Mouse (Mus musculus): ENCODE results near the gene Sept3. TPM values are rescaled to one million over a fixed set of nuclear protein-coding genes. Genes with fewer than 3 reads are reported as not detected.

Sept3 gene
- polyA plus RNA-seq, 1 experiment from 2014 or later, result 359 TPM

DNA sequence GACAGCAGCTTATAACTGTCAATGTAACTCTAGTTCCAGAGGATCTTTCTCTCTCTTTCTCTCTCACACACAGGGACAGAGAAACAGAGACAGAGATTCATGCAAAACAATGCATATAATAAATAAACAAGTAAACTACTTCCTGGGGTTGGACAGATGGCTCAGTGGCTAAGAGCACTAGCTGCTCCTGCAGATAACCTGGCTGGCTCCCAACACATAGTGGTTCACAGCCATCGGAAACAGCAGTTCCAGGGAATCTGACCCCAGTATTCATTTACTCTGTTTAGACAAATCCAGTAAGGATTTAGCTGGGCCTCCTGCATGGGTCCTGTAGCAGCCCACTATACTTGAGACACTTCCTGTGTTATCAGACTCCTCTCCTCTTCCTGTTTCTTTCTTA, 44.9 kb downstream of the Sept3 start:
- no peak overlapping the region for H3K9ac ChIP-seq
- no peak overlapping the region for H3K4me2 ChIP-seq
- H3K9me3 ChIP-seq, result no peaks in the 10 kb centered on the region
- no peaks in the 10 kb centered on the region for H3K27me3 ChIP-seq
- no peaks in the 10 kb centered on the region for H3K36me3 ChIP-seq
- no peak for ATAC-seq (ENCODE audit: low read depth)
- no peak overlapping the region for H3K27ac ChIP-seq (replicated peaks)
- WGBS, result 72% methylated on average over 1 of the region's 1 CpGs
- H3K4me3 ChIP-seq, result no peak overlapping the region
- H3K4me1 ChIP-seq (replicated peaks), result no peaks in the 10 kb centered on the region; the same call in 1 of the 2 replicates

DNA sequence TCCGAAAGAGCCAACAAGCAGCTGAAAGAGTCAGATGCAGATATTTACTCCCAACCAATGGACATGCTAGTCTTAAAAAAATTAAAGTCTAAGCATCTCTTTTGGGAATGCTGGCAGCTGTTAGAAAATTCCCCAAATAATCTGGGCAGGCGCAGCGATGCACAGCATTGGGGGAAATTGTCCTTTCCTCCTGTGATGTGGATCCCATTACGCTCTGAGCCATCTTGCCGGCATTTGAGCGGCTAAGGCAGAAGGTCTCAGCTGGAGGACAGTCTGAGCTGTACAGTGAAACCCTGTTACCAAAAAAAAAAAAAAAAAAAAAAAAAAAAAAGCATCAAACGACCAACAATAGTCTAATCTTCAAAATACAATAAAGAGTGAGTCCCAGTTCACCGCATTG, 47.5 kb downstream of the Sept3 start:
- no peaks in the 10 kb centered on the region; the same call in 1 of the 2 replicates for H3K4me1 ChIP-seq (replicated peaks)
- no peaks in the 10 kb centered on the region for H3K36me3 ChIP-seq
- H3K9me3 ChIP-seq, result no peaks in the 10 kb centered on the region
- no peak overlapping the region for H3K9ac ChIP-seq
- no peak overlapping the region for H3K4me2 ChIP-seq
- no peaks in the 10 kb centered on the region for H3K27me3 ChIP-seq
- H3K4me3 ChIP-seq, result no peak overlapping the region
- no peak overlapping the region for H3K27ac ChIP-seq (replicated peaks)
- ATAC-seq (ENCODE audit: low read depth), result no peak
- 68% methylated on average over 8 of the region's 8 CpGs for WGBS

DNA sequence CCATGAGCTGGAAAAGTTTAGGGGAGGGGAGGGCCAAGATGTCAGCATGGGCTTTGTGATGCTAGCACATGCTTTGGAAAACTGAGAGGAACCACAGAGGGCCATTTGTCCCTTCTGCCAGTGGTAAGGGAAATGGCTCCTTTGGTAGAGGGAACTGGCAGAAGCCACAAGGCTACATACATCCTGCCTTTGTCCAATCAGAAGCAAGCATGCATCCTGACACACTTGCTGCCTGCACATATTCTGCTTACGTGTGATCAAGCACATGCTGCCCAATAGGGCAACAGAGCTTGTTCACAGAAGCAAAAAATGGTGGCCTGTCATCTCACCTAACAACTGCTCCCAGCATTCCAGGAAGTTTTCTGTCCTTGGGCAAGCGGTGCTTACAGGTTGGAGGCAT, 50.7 kb downstream of the Sept3 start:
- no peak for ATAC-seq (ENCODE audit: low read depth)
- H3K36me3 ChIP-seq, result peaks cover 13% of the 10 kb centered on the region; the same call in 1 of the 2 replicates
- H3K27ac ChIP-seq (replicated peaks), result no peak overlapping the region
- H3K4me2 ChIP-seq, result no peak overlapping the region
- no peaks in the 10 kb centered on the region; the same call in 1 of the 2 replicates for H3K4me1 ChIP-seq (replicated peaks)
- WGBS, result 70% methylated on average over 2 of the region's 2 CpGs
- H3K4me3 ChIP-seq, result no peak overlapping the region
- no peaks in the 10 kb centered on the region for H3K27me3 ChIP-seq
- no peak overlapping the region for H3K9ac ChIP-seq
- no peaks in the 10 kb centered on the region for H3K9me3 ChIP-seq

DNA sequence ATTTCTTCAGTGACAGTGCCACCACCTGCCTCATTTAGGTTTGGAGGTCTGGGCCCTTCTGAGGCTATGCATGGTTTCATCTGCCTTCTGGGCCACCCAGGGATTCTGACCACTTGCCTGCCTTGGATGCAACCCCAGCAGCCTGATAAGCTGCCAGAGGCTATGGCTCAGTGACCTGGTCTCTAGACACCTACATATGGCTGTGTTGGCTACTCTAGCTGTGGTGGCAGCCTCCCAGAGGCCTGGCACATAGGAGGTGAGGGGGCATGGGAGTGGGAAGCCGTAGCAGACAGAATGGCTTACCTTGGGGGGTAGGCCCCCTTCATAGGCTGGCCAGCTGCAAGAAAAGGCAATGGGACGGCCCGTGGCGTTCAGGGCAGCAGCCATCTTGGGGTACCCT, 60.5 kb downstream of the Sept3 start:
- Histone ChIP-seq H3K36me3 (peaks cover 30% of the 10 kb centered on the region), H3K4me1 (replicated peaks) (peaks cover 23% of the 10 kb centered on the region), H3K4me2 (no peak overlapping the region), H3K4me3 (no peak overlapping the region), H3K9me3 (no peaks in the 10 kb centered on the region), H3K27ac (replicated peaks) (no peak overlapping the region), H3K9ac (no peak overlapping the region), H3K27me3 (peaks cover 8% of the 10 kb centered on the region)
- ATAC-seq (ENCODE audit: low read depth), result no peak
- WGBS, result 99% methylated on average over 4 of the region's 4 CpGs

DNA sequence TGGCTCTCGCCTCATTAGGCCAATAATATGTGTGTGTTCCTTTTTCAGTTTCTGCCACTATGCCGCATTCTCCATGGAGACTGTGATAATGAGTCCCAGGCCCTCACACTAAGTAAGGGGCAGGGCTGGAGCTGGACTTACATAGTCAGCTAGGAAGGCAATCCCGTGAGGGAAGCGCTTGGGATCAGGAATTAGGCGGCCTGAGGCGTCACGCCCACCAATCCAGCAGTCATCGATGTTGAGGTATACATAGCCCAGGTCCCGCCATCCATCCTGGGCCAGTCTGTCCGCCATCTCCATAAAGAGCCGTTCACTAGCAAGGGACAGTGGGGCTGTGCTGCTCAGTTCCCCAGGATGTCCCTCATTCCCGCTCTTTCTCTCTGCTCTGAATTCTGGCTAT, 61.9 kb downstream of the Sept3 start:
- ATAC-seq (ENCODE audit: low read depth), result no peak
- WGBS, result 62% methylated on average over 12 of the region's 12 CpGs
- peak overlapping the region; percentile 9; the same call in 1 of the 2 replicates for H3K4me2 ChIP-seq
- peak overlapping the region; percentile 73; the same call in 1 of the 2 replicates for H3K9ac ChIP-seq
- no peak overlapping the region for H3K27ac ChIP-seq (replicated peaks)
- H3K27me3 ChIP-seq, result peaks cover 19% of the 10 kb centered on the region
- H3K9me3 ChIP-seq, result no peaks in the 10 kb centered on the region
- no peak overlapping the region for H3K4me3 ChIP-seq
- peaks cover 32% of the 10 kb centered on the region for H3K4me1 ChIP-seq (replicated peaks)
- H3K36me3 ChIP-seq, result peaks cover 26% of the 10 kb centered on the region

DNA sequence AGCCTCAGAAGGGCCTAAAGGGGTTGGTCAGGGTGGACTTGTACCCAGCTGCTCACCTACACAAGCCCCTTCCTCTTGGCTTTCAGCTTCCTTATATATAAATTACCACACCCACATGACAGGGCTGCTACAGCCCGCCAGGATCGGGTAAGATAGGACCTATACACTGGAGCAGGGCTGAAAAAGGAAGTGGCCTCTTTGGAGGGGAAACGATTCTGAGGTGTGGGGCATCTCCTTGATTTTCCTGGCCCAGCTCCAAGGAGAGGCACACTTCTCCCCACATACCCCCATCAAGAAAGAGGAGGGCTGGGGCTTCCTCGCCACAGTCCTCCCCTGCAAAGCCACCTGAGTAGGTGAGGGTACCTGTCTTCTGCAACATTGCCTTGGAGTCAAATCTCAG, 63.2 kb downstream of the Sept3 start:
- WGBS, result 42% methylated on average over 4 of the region's 4 CpGs
- peak overlapping the region; percentile 73 for H3K9ac ChIP-seq
- ATAC-seq (ENCODE audit: low read depth), result no peak
- H3K4me2 ChIP-seq, result peak overlapping the region; percentile 65
- H3K4me3 ChIP-seq, result peak overlapping the region; percentile 58
- H3K36me3 ChIP-seq, result peaks cover 21% of the 10 kb centered on the region
- peaks cover 25% of the 10 kb centered on the region for H3K27me3 ChIP-seq
- H3K4me1 ChIP-seq (replicated peaks), result peaks cover 39% of the 10 kb centered on the region
- no peak overlapping the region for H3K27ac ChIP-seq (replicated peaks)
- H3K9me3 ChIP-seq, result no peaks in the 10 kb centered on the region

DNA sequence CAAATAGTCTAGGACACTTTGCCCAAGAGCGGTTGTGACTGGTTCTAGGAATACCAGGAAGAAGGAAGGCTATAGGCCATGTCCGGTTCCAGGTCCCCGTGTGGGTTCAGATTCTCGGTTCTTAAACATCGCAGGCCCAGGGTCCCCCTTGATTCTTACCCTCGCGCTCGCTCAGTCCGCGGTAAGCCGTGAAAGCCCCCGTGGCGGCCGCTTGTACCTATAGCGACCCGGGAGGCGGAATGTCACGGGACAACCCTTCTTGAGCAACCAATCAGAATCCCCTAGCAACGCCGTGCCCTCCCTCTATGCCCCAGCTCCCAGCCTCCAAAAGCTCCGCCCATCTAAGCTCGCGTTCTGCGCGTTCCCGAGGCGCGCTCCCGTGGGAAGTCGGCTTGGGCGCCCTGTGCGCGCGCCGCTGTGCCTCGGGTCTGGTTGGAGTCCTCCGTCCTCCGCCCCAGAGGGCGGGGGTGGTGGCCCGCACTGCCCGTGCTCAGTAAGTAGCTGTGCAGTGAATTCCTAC, 64.0 kb downstream of the Sept3 start, which contains the start of the genes Naga, Pheta2 and Smdt1:
Gene Naga (minus strand): TSS at position 333 of the 520 bp plus-strand sequence.
Gene Pheta2 (plus strand): TSS at position 350 of the 520 bp plus-strand sequence.
Gene Smdt1 (plus strand): TSS at position 367 of the 520 bp plus-strand sequence.
- H3K4me3 ChIP-seq, result peak within 1 kb of the TSS; percentile 58
- peaks cover 25% of the 10 kb centered on the region for H3K27me3 ChIP-seq
- H3K36me3 ChIP-seq, result peaks cover 21% of the 10 kb centered on the region
- ATAC-seq (ENCODE audit: low read depth), result peak; percentile 84
- peaks cover 39% of the 10 kb centered on the region for H3K4me1 ChIP-seq (replicated peaks)
- peak within 1 kb of the TSS; percentile 28; the same call in 1 of the 2 replicates for H3K27ac ChIP-seq (replicated peaks)
- under 1% methylated on average over 41 of the region's 41 CpGs for WGBS
- no peaks in the 10 kb centered on the region for H3K9me3 ChIP-seq
- H3K9ac ChIP-seq, result peak within 1 kb of the TSS; percentile 73
- peak within 1 kb of the TSS; percentile 65 for H3K4me2 ChIP-seq

DNA sequence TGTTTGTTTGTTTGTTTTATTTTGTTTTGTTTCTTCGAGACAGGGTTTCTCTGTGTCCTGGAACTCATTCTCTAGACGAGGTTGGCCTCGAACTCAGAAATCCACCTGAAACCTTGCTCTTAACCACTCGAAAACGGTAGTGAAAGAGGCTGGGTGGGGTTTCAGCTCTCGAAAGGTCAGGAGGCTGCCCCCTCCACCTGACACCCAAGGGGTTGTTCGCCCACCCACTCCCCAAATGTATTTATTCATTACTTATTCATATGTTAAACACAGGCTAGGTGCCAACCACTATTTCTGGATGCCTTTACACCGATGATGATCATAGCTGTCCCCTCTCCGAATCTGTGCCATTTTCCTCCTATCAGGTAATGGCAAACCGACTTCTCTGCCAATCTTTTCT, 64.5 kb downstream of the Sept3 start:
- Histone ChIP-seq H3K27me3 (peaks cover 25% of the 10 kb centered on the region), H3K27ac (replicated peaks) (no peak overlapping the region), H3K4me1 (replicated peaks) (peaks cover 39% of the 10 kb centered on the region), H3K4me3 (peak overlapping the region; percentile 58), H3K9ac (peak overlapping the region; percentile 73), H3K36me3 (peaks cover 18% of the 10 kb centered on the region), H3K9me3 (no peaks in the 10 kb centered on the region), H3K4me2 (peak overlapping the region; percentile 65)
- ATAC-seq (ENCODE audit: low read depth), result no peak; the same call in 1 of the 2 replicates
- 57% methylated on average over 10 of the region's 10 CpGs for WGBS

DNA sequence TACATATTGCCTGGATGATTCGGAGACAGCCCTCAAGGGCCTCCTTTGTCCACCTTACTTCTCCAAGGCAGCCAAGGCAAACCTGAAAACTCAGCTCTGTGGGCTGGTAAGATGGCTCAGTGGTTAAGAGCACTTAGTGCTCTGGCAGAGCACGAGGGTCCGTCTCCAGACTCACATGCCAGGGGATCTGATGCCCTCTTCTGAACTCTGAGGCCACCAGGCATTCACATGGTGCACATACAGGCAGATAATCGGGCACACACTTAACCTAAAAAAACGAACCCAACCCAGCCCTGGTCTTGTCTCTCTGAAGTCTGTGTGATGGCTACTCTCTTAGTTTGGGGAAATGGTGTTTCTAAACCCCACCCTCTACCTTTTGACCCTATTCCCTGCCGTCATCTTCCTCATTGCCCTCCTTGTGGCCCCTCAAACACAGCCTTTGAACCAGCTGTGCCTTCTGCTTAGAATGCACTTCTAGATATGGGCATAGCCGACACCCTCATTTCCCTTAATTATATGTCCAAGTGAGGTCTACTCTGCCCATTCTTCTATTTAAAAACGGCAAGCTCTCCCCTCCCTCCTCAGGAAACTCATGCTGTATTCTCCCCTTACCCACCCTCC, 65.1 kb downstream of the Sept3 start:
- 0 out of 2 replicates have a peak overlapping the region, but pooled peaks have one; percentile 65 for H3K4me2 ChIP-seq
- H3K4me3 ChIP-seq, result no peak overlapping the region
- peaks cover 39% of the 10 kb centered on the region for H3K4me1 ChIP-seq (replicated peaks)
- ATAC-seq (ENCODE audit: low read depth), result no peak
- no peaks in the 10 kb centered on the region for H3K9me3 ChIP-seq
- WGBS, result 78% methylated on average over 8 of the region's 8 CpGs
- H3K36me3 ChIP-seq, result peaks cover 12% of the 10 kb centered on the region
- H3K27ac ChIP-seq (replicated peaks), result no peak overlapping the region; the same call in 1 of the 2 replicates
- H3K27me3 ChIP-seq, result peaks cover 25% of the 10 kb centered on the region
- no peak overlapping the region for H3K9ac ChIP-seq

DNA sequence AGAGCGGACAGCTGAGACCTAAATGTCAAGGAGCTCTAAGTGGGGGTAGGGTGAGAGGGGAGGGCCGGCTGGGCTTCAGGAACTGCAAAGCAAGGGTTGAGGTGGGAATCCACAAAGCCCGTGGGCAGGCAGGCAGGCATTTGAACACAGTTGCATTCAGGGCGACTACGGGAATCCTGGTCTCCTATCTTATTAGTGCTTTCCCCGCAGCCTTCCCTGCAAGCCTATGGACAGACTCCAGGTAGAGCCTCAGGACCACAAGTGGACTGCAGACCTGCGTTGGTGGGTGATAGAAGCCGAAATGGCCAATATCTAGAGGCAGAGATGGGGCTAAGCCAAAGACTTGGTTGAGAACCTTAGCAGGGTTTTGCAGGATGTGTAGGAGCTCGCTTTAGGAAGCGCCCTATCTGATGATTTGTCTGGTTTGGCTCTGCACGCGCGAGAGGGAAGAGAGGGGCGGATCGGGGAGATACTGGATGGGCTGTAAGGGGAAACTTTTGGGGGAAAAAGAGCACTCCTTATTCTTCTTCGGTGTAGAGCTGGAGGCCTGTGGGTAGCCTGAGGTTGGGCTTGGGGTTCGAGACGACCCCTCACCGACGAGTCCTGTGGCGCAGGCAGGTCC, 65.8 kb downstream of the Sept3 start:
- Histone ChIP-seq H3K4me3 (peak overlapping the region; percentile 34), H3K9ac (peak overlapping the region; percentile 65), H3K36me3 (peaks cover 4% of the 10 kb centered on the region), H3K9me3 (no peaks in the 10 kb centered on the region), H3K4me2 (peak overlapping the region; percentile 54), H3K4me1 (replicated peaks) (peaks cover 39% of the 10 kb centered on the region), H3K27ac (replicated peaks) (peak overlapping the region; percentile 28; the same call in 1 of the 2 replicates), H3K27me3 (peaks cover 25% of the 10 kb centered on the region)
- WGBS, result 47% methylated on average over 21 of the region's 21 CpGs
- no peak for ATAC-seq (ENCODE audit: low read depth)

DNA sequence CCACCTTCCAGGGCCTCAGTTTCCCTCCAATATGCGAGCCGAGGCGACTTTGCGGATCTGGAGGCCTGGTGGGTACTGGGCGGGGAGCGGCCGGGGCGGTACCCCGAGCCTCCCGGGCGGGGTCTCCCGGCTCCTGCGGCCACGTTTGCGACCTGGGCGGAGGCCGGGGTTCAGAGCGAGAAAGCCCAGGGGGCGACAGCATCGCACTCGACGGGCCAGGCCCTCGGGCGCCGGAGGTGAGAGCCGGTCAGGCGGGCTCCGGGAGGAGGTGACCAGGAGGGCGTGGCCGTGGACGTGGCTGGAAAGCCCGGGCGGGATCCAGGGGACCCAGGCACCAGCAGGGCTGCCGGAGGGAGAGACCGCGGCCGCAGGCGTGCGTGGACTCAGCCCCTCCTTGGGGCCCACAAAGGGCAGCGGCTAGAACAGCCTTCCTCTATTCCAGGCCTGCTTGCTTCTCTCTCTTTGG, 66.4 kb downstream of the Sept3 start:
- H3K27ac ChIP-seq (replicated peaks), result peak overlapping the region; percentile 28; the same call in 1 of the 2 replicates
- H3K9me3 ChIP-seq, result no peaks in the 10 kb centered on the region
- 3% methylated on average over 31 of the region's 40 CpGs for WGBS
- no peaks in the 10 kb centered on the region; the same call in 1 of the 2 replicates for H3K36me3 ChIP-seq
- peak overlapping the region; percentile 65 for H3K9ac ChIP-seq
- H3K4me2 ChIP-seq, result peak overlapping the region; percentile 54
- H3K27me3 ChIP-seq, result peaks cover 25% of the 10 kb centered on the region
- H3K4me1 ChIP-seq (replicated peaks), result peaks cover 39% of the 10 kb centered on the region
- peak overlapping the region; percentile 34 for H3K4me3 ChIP-seq
- no peak for ATAC-seq (ENCODE audit: low read depth)
